Mouse (Mus musculus) embryo, embryonic 9.5 days (tissue): Measurements from ENCODE around the gene Katnal1.

ENCODE experiments used
- DNase-seq: peaks from one replicate; pipeline ENCODE4 v3.0.0-alpha.2; 2017; ENCODE audit errors: extremely low spot score

The Katnal1 gene

GRCm38 (mm10) chr5:148954314-148955060, 25.4 kb upstream of the Katnal1 start:
- DNase-seq = no peak

- no peak for DNase-seq
These were observed 24.0 kb upstream of the Katnal1 start for GRCm38 (mm10) chr5:148953098-148953497.

GRCm38 (mm10) chr5:148952419-148952818, 23.3 kb upstream of the Katnal1 start:
- no peak for DNase-seq

GRCm38 (mm10) chr5:148951360-148951759, 22.2 kb upstream of the Katnal1 start:
- DNase-seq = no peak

GRCm38 (mm10) chr5:148950064-148950463, 20.9 kb upstream of the Katnal1 start:
- DNase-seq = no peak

- DNase-seq = no peak
These were observed 19.5 kb upstream of the Katnal1 start for GRCm38 (mm10) chr5:148948577-148948976.

GRCm38 (mm10) chr5:148947412-148947811, 18.3 kb upstream of the Katnal1 start:
- no peak for DNase-seq

- no peak for DNase-seq
These were observed 17.7 kb upstream of the Katnal1 start for GRCm38 (mm10) chr5:148946787-148947186.

GRCm38 (mm10) chr5:148945735-148946134, 16.6 kb upstream of the Katnal1 start:
- DNase-seq = no peak

- DNase-seq = no peak
These were observed 14.9 kb upstream of the Katnal1 start for GRCm38 (mm10) chr5:148944024-148944423.

GRCm38 (mm10) chr5:148943444-148943843, 14.3 kb upstream of the Katnal1 start:
- DNase-seq = no peak

GRCm38 (mm10) chr5:148942957-148943356, 13.8 kb upstream of the Katnal1 start:
- no peak for DNase-seq

GRCm38 (mm10) chr5:148942305-148942704, 13.2 kb upstream of the Katnal1 start:
- no peak for DNase-seq

- no peak for DNase-seq
These were observed 12.7 kb upstream of the Katnal1 start for GRCm38 (mm10) chr5:148941867-148942266.

- DNase-seq = no peak
These were observed 10.8 kb upstream of the Katnal1 start for GRCm38 (mm10) chr5:148939948-148940382.

- no peak for DNase-seq
These were observed 7.4 kb upstream of the Katnal1 start for GRCm38 (mm10) chr5:148936516-148936951.

GRCm38 (mm10) chr5:148935871-148936270, 6.8 kb upstream of the Katnal1 start:
- no peak for DNase-seq

GRCm38 (mm10) chr5:148935071-148935821, 6.1 kb upstream of the Katnal1 start:
- DNase-seq = no peak

GRCm38 (mm10) chr5:148934457-148934856, 5.3 kb upstream of the Katnal1 start:
- DNase-seq = no peak

- no peak for DNase-seq
These were observed 4.6 kb upstream of the Katnal1 start for GRCm38 (mm10) chr5:148933767-148934166.

GRCm38 (mm10) chr5:148931301-148931700, 2.2 kb upstream of the Katnal1 start:
- no peak for DNase-seq

- peak; percentile 95 for DNase-seq
These were observed 571 bp downstream of the Katnal1 start for GRCm38 (mm10) chr5:148928382-148929115.
